Mouse (Mus musculus): ENCODE results near the gene Racgap1. TPM values are rescaled to one million over a fixed set of nuclear protein-coding genes. Genes with fewer than 3 reads are reported as not detected.

Racgap1 gene
- polyA plus RNA-seq, 1 experiment: 45.7 TPM

- Histone ChIP-seq H3K4me3 (ENCODE audit: control insufficient read depth, low read depth, low read length) (no peak overlapping the region), H3K27me3 (ENCODE audit: control insufficient read depth, insufficient read depth, low read length) (no peaks in the 10 kb centered on the region), H3K36me3 (ENCODE audit: control insufficient read depth, insufficient read depth, low read length) (no peaks in the 10 kb centered on the region), H3K4me1 (ENCODE audit: control insufficient read depth, insufficient read depth, low read length) (peaks cover 2% of the 10 kb centered on the region), H3K27ac (ENCODE audit: control insufficient read depth, insufficient read depth, low read depth, low read length) (no peak overlapping the region)
- TF ChIP-seq CTCF (IDR thresholded peaks at IDR 0.05; ENCODE audit: control insufficient read depth, insufficient read depth, insufficient replicate concordance, low read depth, low read length): no peak
- no peak for TF ChIP-seq POLR2A (IDR thresholded peaks at IDR 0.05; ENCODE audit: control insufficient read depth, low read depth, low read length)
These were observed 772 bp upstream of the Racgap1 start for GRCm38 (mm10) chr15:99651984-99652872.

- peaks cover 5% of the 10 kb centered on the region for H3K4me1 ChIP-seq (ENCODE audit: control insufficient read depth, insufficient read depth, low read length)
- no peak overlapping the region for H3K27ac ChIP-seq (ENCODE audit: control insufficient read depth, insufficient read depth, low read depth, low read length)
- TF ChIP-seq POLR2A (IDR thresholded peaks at IDR 0.05; ENCODE audit: control insufficient read depth, low read depth, low read length): no peak
- TF ChIP-seq CTCF (IDR thresholded peaks at IDR 0.05; ENCODE audit: control insufficient read depth, insufficient read depth, insufficient replicate concordance, low read depth, low read length): no peak
- no peaks in the 10 kb centered on the region for H3K36me3 ChIP-seq (ENCODE audit: control insufficient read depth, insufficient read depth, low read length)
- H3K4me3 ChIP-seq (ENCODE audit: control insufficient read depth, low read depth, low read length): peak overlapping the region; percentile 8; the same call in 1 of the 2 replicates
- H3K27me3 ChIP-seq (ENCODE audit: control insufficient read depth, insufficient read depth, low read length): no peaks in the 10 kb centered on the region
These were observed 1.2 kb downstream of the Racgap1 start for GRCm38 (mm10) chr15:99650304-99650703.

GRCm38 (mm10) chr15:99649067-99649761, 2.2 kb downstream of the Racgap1 start:
- H3K4me3 ChIP-seq (ENCODE audit: control insufficient read depth, low read depth, low read length): no peak overlapping the region
- no peak overlapping the region for H3K27ac ChIP-seq (ENCODE audit: control insufficient read depth, insufficient read depth, low read depth, low read length)
- H3K27me3 ChIP-seq (ENCODE audit: control insufficient read depth, insufficient read depth, low read length): no peaks in the 10 kb centered on the region
- TF ChIP-seq POLR2A (IDR thresholded peaks at IDR 0.05; ENCODE audit: control insufficient read depth, low read depth, low read length): no peak
- no peak for TF ChIP-seq CTCF (IDR thresholded peaks at IDR 0.05; ENCODE audit: control insufficient read depth, insufficient read depth, insufficient replicate concordance, low read depth, low read length)
- H3K4me1 ChIP-seq (ENCODE audit: control insufficient read depth, insufficient read depth, low read length): peaks cover 5% of the 10 kb centered on the region
- no peaks in the 10 kb centered on the region for H3K36me3 ChIP-seq (ENCODE audit: control insufficient read depth, insufficient read depth, low read length)

- Histone ChIP-seq H3K4me1 (ENCODE audit: control insufficient read depth, insufficient read depth, low read length) (peaks cover 5% of the 10 kb centered on the region), H3K36me3 (ENCODE audit: control insufficient read depth, insufficient read depth, low read length) (no peaks in the 10 kb centered on the region), H3K27ac (ENCODE audit: control insufficient read depth, insufficient read depth, low read depth, low read length) (no peak overlapping the region), H3K27me3 (ENCODE audit: control insufficient read depth, insufficient read depth, low read length) (no peaks in the 10 kb centered on the region), H3K4me3 (ENCODE audit: control insufficient read depth, low read depth, low read length) (no peak overlapping the region)
- TF ChIP-seq POLR2A (IDR thresholded peaks at IDR 0.05; ENCODE audit: control insufficient read depth, low read depth, low read length): no peak
- TF ChIP-seq CTCF (IDR thresholded peaks at IDR 0.05; ENCODE audit: control insufficient read depth, insufficient read depth, insufficient replicate concordance, low read depth, low read length): no peak
These were observed 3.1 kb downstream of the Racgap1 start for GRCm38 (mm10) chr15:99648326-99648725.

GRCm38 (mm10) chr15:99644776-99645175, 6.7 kb downstream of the Racgap1 start:
- Histone ChIP-seq H3K27me3 (ENCODE audit: control insufficient read depth, insufficient read depth, low read length) (no peaks in the 10 kb centered on the region), H3K36me3 (ENCODE audit: control insufficient read depth, insufficient read depth, low read length) (no peaks in the 10 kb centered on the region), H3K4me1 (ENCODE audit: control insufficient read depth, insufficient read depth, low read length) (peaks cover 3% of the 10 kb centered on the region; the same call in 1 of the 2 replicates), H3K27ac (ENCODE audit: control insufficient read depth, insufficient read depth, low read depth, low read length) (no peak overlapping the region), H3K4me3 (ENCODE audit: control insufficient read depth, low read depth, low read length) (no peak overlapping the region)
- no peak for TF ChIP-seq POLR2A (IDR thresholded peaks at IDR 0.05; ENCODE audit: control insufficient read depth, low read depth, low read length)
- TF ChIP-seq CTCF (IDR thresholded peaks at IDR 0.05; ENCODE audit: control insufficient read depth, insufficient read depth, insufficient replicate concordance, low read depth, low read length): no peak

GRCm38 (mm10) chr15:99643832-99644231, 7.6 kb downstream of the Racgap1 start:
- no peak for TF ChIP-seq POLR2A (IDR thresholded peaks at IDR 0.05; ENCODE audit: control insufficient read depth, low read depth, low read length)
- no peak for TF ChIP-seq CTCF (IDR thresholded peaks at IDR 0.05; ENCODE audit: control insufficient read depth, insufficient read depth, insufficient replicate concordance, low read depth, low read length)
- Histone ChIP-seq H3K4me1 (ENCODE audit: control insufficient read depth, insufficient read depth, low read length) (peaks cover 3% of the 10 kb centered on the region; the same call in 1 of the 2 replicates), H3K4me3 (ENCODE audit: control insufficient read depth, low read depth, low read length) (no peak overlapping the region), H3K27ac (ENCODE audit: control insufficient read depth, insufficient read depth, low read depth, low read length) (no peak overlapping the region), H3K36me3 (ENCODE audit: control insufficient read depth, insufficient read depth, low read length) (no peaks in the 10 kb centered on the region; the same call in 1 of the 2 replicates), H3K27me3 (ENCODE audit: control insufficient read depth, insufficient read depth, low read length) (no peaks in the 10 kb centered on the region)

- Histone ChIP-seq H3K4me1 (ENCODE audit: control insufficient read depth, insufficient read depth, low read length) (peaks cover 3% of the 10 kb centered on the region; the same call in 1 of the 2 replicates), H3K27me3 (ENCODE audit: control insufficient read depth, insufficient read depth, low read length) (no peaks in the 10 kb centered on the region), H3K36me3 (ENCODE audit: control insufficient read depth, insufficient read depth, low read length) (no peaks in the 10 kb centered on the region; the same call in 1 of the 2 replicates), H3K4me3 (ENCODE audit: control insufficient read depth, low read depth, low read length) (no peak overlapping the region), H3K27ac (ENCODE audit: control insufficient read depth, insufficient read depth, low read depth, low read length) (no peak overlapping the region)
- no peak for TF ChIP-seq POLR2A (IDR thresholded peaks at IDR 0.05; ENCODE audit: control insufficient read depth, low read depth, low read length)
- no peak for TF ChIP-seq CTCF (IDR thresholded peaks at IDR 0.05; ENCODE audit: control insufficient read depth, insufficient read depth, insufficient replicate concordance, low read depth, low read length)
These were observed 8.8 kb downstream of the Racgap1 start for GRCm38 (mm10) chr15:99642622-99643021.

Measured in testis, adult 2 months (tissue).